Mouse (Mus musculus) liver, embryonic 14.5 days (tissue): ENCODE results near the gene Dohh. TPM values are rescaled to one million over a fixed set of nuclear protein-coding genes. Genes with fewer than 3 reads are reported as not detected.

Experiments
- ATAC-seq: fragments of 200-750 bp; cut with Nextera tagmentation; 2 replicates; pipeline ENCODE4 v1.8.0; 2017; ENCODE audit warnings: moderate number of reproducible peaks, mild to moderate bottlenecking, moderate library complexity; ENCODE audit not compliant: insufficient read depth
- DNase-seq, 3 experiments: peaks; one replicate each; pipeline ENCODE4 v3.0.0-alpha.2; 2012 to 2013; ENCODE audit warnings: low read depth in 3 of 3, low spot score in 3 of 3
- H3K27ac ChIP-seq: fragments of 300-500 bp; sonication (generic); 2 replicates; pipeline ENCODE4 v1.5.1; 2014; ENCODE audit warnings: moderate library complexity, mild to moderate bottlenecking, control low read depth, inconsistent platforms
- H3K27me3 ChIP-seq: fragments of 300-500 bp; sonication (generic); 2 replicates; pipeline ENCODE4 v1.6.1; 2014; ENCODE audit warnings: mild to moderate bottlenecking, low read length, moderate library complexity; ENCODE audit not compliant: control insufficient read depth, insufficient read depth
- H3K36me3 ChIP-seq: fragments of 300-500 bp; sonication (generic); replicated peaks from 2 replicates; pipeline ENCODE4 v1.6.1; 2014; ENCODE audit warnings: low read depth; ENCODE audit not compliant: control insufficient read depth, insufficient read depth
- H3K4me1 ChIP-seq, 2 experiments: fragments of 200-500 bp in 1 of 2; fragments of 300-500 bp in 1 of 2; sonication (generic) in 1 of 2; replicated peaks; 2 replicates each; pipeline ENCODE4 v1.6.1; 2012 to 2014; ENCODE audit warnings: antibody characterized with exemption in 1 of 2, inconsistent platforms in 1 of 2, low read length in 1 of 2; ENCODE audit not compliant: control insufficient read depth in 2 of 2, insufficient read depth in 2 of 2
- H3K4me2 ChIP-seq: fragments of 300-500 bp; sonication (generic); 2 replicates; pipeline ENCODE4 v1.6.1; 2014; ENCODE audit warnings: low read depth, mild to moderate bottlenecking, control low read depth, moderate library complexity
- H3K4me3 ChIP-seq, 2 experiments: fragments of 200-500 bp in 1 of 2; fragments of 300-500 bp in 1 of 2; sonication (generic) in 1 of 2; 2 replicates each; pipeline ENCODE4 v1.5.1; 2012 to 2014; ENCODE audit warnings: low read depth in 2 of 2, low read length in 2 of 2, mild to moderate bottlenecking in 2 of 2, control low read depth in 1 of 2, inconsistent platforms in 1 of 2, moderate library complexity in 1 of 2; ENCODE audit not compliant: insufficient read depth in 1 of 2
- H3K9ac ChIP-seq: fragments of 300-500 bp; sonication (generic); replicated peaks from 2 replicates; pipeline ENCODE4 v1.6.1; 2014; ENCODE audit warnings: mild to moderate bottlenecking, control low read depth, moderate library complexity
- H3K9me3 ChIP-seq: fragments of 300-500 bp; sonication (generic); 2 replicates; pipeline ENCODE4 v1.6.1; 2016; ENCODE audit warnings: low read length, mixed read lengths; ENCODE audit not compliant: control insufficient read depth
- CTCF ChIP-seq: IDR thresholded peaks from 2 replicates; pipeline ENCODE4 v1.5.1; 2016; ENCODE audit warnings: antibody characterized with exemption, low read depth, control low read depth
- EP300 ChIP-seq: IDR thresholded peaks from 2 replicates; pipeline ENCODE4 v1.6.1; 2016; ENCODE audit warnings: antibody characterized with exemption, low read depth
- WGBS: fragments of 180-500 bp; shearing (Covaris S2); extraction: QIAGEN DNeasy Blood & Tissue Kit; methylation state at CpG from one replicate; pipeline ENCODE4 v1.1.7; 2014; ENCODE audit not compliant: insufficient replicate concordance; 5-methylcytosine and 5-hydroxymethylcytosine counted together
- polyA plus RNA-seq, 2 experiments: library from polyadenylated mRNA; depleted of rRNA in 1 of 2; stranded (reverse) in 1 of 2; unstranded in 1 of 2; fragments of >200 nt; fragmentation: Nextera tagmentation in 1 of 2; extraction: Ambion mirVana in 1 of 2; gene quantifications; 2 replicates each; pipeline versions ENCODE4 v1.2.1 to v1.2.3; 2012 to 2014

Dohh gene
- polyA plus RNA-seq, 2 experiments: 29.8 to 35.0 TPM

DNA sequence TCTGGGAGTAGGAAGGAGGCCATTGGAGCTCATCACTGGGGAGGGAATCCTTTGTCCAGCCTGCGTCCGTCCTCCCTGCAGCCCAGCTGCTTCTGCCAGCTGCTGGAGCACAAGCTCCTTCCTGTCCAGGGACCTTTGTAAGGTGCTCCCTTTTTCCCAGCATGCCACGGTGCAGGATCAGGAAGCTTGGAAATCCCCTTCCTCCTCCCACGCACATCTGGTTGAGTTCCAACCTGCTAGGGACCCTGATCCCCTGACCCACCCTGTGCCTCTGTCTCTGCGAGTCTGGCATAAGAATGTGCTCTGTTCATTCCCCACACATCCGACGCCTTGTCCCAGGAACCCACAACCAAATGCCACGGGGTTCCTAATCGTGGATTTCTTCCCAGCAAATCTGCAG, 26.8 kb downstream of the Dohh start:
- TF ChIP-seq EP300 (no peak), CTCF (no peak)
- no peak overlapping the region for H3K9ac ChIP-seq
- no peak overlapping the region for H3K27ac ChIP-seq
- H3K9me3 ChIP-seq: no peaks in the 10 kb centered on the region
- no peak overlapping the region for H3K4me2 ChIP-seq
- peaks cover 28% of the 10 kb centered on the region for H3K27me3 ChIP-seq
- peaks cover 2 to 15% of the 10 kb centered on the region in 2 experiments; a peak in 2 of 4 replicates for H3K4me1 ChIP-seq
- no peak overlapping the region for H3K4me3 ChIP-seq
- WGBS: 72% methylated on average over 9 of the region's 9 CpGs
- ATAC-seq (no peak), DNase-seq (no peak)
- H3K36me3 ChIP-seq: no peaks in the 10 kb centered on the region

DNA sequence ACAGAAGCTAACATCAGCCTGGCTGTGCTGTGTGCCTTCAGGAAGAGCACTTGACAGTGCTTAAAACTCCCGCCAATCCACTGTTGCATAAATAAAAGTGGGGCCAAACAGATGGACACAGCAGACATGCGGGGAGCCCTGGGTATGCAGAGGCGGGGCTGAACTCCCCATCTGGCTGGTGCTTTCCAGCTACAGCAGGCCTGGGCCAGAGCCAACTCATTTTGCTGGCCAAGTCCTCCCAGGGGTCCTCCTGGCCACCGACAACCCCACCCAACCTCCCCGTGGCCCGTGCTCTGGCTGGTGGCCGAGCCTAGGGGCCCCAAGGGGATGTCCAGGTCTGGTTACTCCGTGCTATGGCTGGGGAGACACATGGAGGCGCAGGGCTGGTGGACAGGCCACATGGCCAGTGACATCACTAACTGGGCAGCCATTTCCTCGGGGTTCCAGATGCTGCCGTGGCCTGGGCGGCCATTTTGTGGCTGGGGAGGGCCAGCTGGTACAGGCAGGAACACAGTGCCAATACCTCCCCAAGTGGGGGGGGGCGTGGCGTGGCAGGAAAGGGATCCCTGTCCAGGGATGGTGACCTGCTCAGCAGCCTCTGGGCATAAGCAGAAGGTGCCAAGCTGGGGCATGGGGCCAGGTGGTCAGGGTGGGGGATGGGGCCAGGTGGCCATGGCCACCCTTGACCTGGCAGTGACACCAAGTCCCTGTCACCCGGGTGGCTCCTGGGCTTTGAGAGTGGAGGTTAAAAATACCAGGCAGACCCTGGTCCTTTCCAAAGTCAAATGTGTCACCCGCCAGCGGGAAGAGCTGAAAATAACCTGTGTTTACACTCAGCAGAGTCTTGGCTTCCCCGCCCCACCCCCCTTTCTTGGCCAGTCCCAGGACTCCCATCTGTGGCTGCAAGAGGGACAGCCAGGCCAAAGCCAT, 27.5 kb downstream of the Dohh start:
- 65% methylated on average over 18 of the region's 18 CpGs for WGBS
- Histone ChIP-seq H3K36me3 (no peaks in the 10 kb centered on the region), H3K9ac (no peak overlapping the region), H3K9me3 (no peaks in the 10 kb centered on the region), H3K4me3 (no peak overlapping the region), H3K27ac (no peak overlapping the region), H3K4me1 (peaks cover 2 to 15% of the 10 kb centered on the region in 2 experiments; a peak in 2 of 4 replicates), H3K4me2 (no peak overlapping the region), H3K27me3 (peaks cover 21% of the 10 kb centered on the region)
- ATAC-seq: no peak
- no peak for DNase-seq
- TF ChIP-seq EP300: no peak

DNA sequence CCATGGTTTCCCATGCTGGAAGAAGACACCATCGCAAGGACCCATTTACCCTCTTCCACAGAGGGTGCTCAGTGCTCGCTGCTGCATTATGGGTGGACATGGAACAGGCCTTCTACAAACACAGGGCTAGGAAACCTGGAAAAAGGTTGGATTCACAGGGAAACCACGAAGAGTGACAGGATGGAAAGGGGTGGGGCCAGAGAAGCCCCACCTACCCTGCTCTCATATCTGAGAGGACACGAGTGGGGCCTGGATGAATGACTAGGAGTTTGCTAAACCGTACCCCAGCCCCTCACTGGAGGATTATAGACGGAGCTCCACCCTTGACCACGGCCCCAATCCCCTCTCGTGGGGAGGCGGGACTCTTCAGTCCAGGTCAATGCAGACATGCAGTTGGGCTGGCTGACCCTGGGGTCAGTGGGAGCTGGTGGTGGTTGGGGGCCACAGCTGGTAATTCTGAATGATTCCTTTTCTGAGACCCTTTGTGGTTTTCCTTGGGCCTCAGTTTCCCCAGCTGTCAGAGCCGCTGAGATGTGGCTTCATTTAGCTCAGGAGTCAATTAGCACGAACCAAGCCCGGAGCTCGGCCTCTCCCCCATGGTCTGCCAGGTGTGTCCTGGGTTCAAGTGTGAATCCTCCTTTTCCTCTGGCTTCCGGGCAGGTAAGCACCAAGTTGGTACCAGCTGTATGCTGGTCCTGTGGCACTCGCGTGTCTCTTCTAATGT, 28.5 kb downstream of the Dohh start:
- Histone ChIP-seq H3K9ac (no peak overlapping the region), H3K4me1 (peaks cover 2 to 15% of the 10 kb centered on the region in 2 experiments; a peak in 2 of 4 replicates), H3K27ac (no peak overlapping the region), H3K4me3 (no peak overlapping the region), H3K36me3 (no peaks in the 10 kb centered on the region), H3K9me3 (no peaks in the 10 kb centered on the region), H3K27me3 (peaks cover 10% of the 10 kb centered on the region), H3K4me2 (no peak overlapping the region)
- ATAC-seq (no peak), DNase-seq (no peak)
- 62% methylated on average over 16 of the region's 16 CpGs for WGBS
- no peak for TF ChIP-seq CTCF
- TF ChIP-seq EP300: no peak

DNA sequence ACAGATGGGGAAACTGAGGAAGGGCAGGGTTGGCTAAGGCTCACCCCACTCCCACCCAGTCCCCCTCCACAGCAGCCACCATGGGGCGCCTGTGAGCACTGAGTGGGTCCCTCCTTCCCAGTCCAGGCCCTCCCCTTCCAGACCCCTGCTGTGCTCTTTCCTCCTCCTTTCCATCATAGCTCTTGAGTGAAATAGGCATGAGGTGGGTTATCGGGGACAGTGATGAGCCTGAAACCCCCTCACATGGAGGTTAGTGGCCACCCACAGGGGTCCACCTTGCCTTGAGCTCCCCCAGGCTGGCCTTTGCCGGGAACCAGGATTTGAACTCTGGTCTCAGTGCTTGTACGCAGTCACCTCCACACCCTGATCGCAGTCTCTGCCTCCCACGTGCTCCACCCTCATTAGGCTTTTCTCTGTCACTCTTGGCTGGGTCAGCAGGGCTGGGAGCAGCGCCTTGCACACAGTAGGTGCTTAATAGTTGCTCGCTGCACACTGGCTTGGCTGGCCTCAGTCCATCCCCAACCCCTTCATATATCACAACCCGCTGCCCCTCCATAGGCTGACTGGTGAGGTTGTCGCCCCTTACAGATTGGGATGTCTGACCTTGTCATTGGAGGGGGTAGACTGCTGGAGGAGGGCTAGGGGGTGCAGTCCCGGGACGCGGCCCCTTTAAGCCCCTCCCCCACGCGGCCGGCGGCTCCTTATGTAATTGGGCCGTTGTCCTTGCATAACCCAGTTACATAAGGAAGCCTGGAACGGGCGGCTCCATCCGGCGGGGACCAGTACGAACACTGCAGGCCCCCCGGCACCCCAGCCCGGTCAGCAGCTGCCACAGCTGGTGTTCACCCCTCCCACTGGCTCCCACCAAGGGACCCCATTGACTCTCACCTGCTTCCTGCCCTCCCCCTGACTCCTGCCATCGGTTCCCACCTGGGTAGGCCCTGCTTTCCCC, 29.4 kb downstream of the Dohh start:
- TF ChIP-seq CTCF (peak; percentile 28), EP300 (peak; percentile 60)
- Histone ChIP-seq H3K4me3 (no peak overlapping the region), H3K9me3 (no peaks in the 10 kb centered on the region), H3K36me3 (no peaks in the 10 kb centered on the region), H3K4me1 (peaks cover 2 to 8% of the 10 kb centered on the region in 2 experiments; a peak in 2 of 4 replicates), H3K27ac (no peak overlapping the region), H3K27me3 (peaks cover 2% of the 10 kb centered on the region; the same call in 1 of the 2 replicates), H3K9ac (no peak overlapping the region), H3K4me2 (peak overlapping the region; percentile 40)
- no peak for DNase-seq
- 23% methylated on average over 26 of the region's 26 CpGs for WGBS
- peak; percentile 14; the same call in 1 of the 2 replicates for ATAC-seq
